Mouse (Mus musculus) brain, embryonic 14.5 days (tissue): ENCODE data around the gene Uqcr11.

Source experiments
- CTCF ChIP-seq: fragments of 200-500 bp; IDR thresholded peaks from 2 replicates; pipeline ENCODE4 v1.5.1; 2012; ENCODE audit warnings: inconsistent platforms, mild to moderate bottlenecking, moderate library complexity, borderline replicate concordance; ENCODE audit not compliant: insufficient read depth, insufficient read length; ENCODE audit errors: extremely low read depth
- POLR2A ChIP-seq: fragments of 200-500 bp; IDR thresholded peaks from 2 replicates; pipeline ENCODE4 v1.6.1; 2012; ENCODE audit warnings: mild to moderate bottlenecking, inconsistent platforms, borderline replicate concordance; ENCODE audit not compliant: poor library complexity, insufficient read depth, insufficient read length, severe bottlenecking; ENCODE audit errors: extremely low read depth

- TF ChIP-seq CTCF (0 out of 2 replicates have a peak, but pooled peaks have one; percentile 4), POLR2A (no peak)
Observed at GRCm38 (mm10) chr10:80405481-80406173, 1.0 kb downstream of the Uqcr11 start.
